Mouse (Mus musculus): ENCODE measurements around the gene Tmem230. TPM values are rescaled to one million over a fixed set of nuclear protein-coding genes. Genes with fewer than 3 reads are reported as not detected.
A peak's percentile ranks its signal among the peaks of the same experiment; 100 is the strongest.

Tmem230 gene
- total RNA-seq, 2 experiments from 2014 or later, result 36.5 to 43.7 TPM

GRCm38 (mm10) chr2:132235291-132235690 lies 12.3 kb downstream of the Tmem230 start:
- no peak for DNase-seq (ENCODE audit: low spot score in 2 of 2)

DNA sequence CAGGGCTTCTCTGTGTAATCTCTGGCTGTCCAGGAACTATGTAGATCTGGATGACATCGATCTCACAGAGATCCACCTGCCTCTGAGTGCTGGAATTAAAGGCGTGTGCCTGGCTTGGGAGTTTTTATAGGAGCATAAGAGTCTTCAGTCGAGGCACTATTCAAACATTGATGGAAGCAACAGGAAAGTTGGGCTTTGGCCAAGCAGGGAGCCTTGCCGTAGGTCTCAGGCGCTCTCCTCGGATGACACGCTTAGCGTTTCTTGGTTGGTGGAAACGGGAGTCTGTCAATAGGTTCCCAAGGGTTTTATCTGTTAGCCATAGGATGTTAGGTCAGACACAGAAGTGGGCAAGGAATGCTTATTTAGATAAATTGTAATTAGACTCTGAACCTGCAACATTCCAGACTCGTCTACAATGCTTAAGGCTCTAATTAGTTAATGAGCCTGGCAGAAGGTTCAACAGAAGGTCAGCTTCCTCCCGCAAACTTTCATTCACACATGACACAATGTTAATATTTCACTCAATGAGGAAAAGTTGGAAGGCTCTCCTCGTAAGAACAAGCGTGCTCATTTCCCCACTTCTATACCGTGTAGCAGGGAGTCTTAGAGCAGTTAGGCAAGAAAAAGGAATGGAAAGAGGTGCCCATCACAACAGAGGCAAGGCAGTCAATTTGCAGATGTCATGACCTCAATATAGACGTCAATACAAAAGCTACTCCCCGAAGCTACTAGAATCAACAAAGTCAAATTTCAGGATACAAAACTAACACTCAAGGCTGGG lies 13.4 kb downstream of the Tmem230 start:
- no peak for DNase-seq (ENCODE audit: low spot score in 2 of 2)

DNA sequence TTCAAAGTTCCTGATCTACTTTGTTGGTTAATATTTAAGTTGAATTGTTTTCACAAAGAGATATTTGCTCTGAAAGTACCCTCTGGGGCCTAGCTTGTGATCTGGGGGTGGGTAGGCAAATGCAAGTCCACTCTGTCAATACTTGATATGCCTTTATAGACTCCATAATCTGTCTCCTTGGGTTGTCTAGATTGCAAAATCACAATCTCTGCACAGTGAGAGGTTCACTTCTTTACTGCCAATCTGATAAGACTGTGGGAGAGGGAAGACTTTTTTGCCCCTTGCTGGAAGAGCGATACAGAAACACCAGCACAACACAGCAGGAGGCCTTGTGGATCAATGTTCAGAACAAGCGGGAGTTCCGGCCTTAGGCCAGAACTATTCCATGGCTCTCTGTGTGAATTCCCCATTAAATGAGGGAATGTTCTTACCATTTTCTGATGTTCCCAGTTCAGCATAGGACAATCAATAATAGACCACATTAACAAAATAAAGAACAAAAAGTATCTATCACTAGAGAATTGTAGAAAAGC lies 15.1 kb downstream of the Tmem230 start:
- no peak for DNase-seq (ENCODE audit: low spot score in 2 of 2)

DNA sequence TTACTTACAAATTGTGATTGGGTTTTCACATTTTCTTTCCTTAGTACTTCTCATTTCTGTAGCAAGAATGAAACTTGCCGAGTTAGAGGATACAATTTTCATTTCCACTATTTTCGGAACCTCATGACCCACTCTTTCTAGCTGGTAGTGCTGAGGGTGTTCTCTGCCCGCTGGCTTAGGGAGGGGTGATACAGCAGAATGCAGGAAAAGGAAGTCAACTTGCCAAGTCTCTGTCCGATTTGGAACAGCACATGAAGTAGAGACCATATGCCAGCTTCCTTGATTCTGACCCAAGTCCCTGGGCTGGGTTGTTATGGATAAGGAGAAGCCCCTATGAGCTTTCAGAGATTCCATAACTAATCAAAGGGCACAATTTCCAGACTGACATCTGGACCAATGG lies 23.2 kb downstream of the Tmem230 start:
- DNase-seq (ENCODE audit: low spot score in 2 of 2), result no peak

DNA sequence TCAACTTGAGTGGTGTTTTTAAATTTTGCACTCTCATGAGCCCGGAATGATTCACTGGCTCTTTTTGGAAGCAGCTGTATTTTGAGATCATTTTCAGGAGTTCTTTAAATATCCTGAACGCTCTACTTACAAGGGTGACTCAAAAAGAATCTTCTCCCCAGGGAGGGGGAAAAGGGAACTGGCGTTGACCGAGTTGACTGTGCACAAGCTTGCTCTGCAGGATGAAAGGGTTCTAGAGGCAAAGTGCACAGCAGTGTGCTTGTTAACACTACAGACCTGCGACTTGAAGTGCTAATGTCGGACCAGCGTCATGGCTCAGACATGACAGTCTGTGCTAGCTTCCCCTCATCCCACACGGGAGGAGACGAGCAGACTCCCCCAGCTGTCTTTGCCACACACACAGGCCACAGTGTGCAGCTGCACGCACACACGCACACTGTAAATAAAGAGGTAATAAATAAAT lies 26.0 kb downstream of the Tmem230 start:
- peak in 1 of 2 experiments; percentile 11 for DNase-seq (ENCODE audit: low spot score in 2 of 2)

DNA sequence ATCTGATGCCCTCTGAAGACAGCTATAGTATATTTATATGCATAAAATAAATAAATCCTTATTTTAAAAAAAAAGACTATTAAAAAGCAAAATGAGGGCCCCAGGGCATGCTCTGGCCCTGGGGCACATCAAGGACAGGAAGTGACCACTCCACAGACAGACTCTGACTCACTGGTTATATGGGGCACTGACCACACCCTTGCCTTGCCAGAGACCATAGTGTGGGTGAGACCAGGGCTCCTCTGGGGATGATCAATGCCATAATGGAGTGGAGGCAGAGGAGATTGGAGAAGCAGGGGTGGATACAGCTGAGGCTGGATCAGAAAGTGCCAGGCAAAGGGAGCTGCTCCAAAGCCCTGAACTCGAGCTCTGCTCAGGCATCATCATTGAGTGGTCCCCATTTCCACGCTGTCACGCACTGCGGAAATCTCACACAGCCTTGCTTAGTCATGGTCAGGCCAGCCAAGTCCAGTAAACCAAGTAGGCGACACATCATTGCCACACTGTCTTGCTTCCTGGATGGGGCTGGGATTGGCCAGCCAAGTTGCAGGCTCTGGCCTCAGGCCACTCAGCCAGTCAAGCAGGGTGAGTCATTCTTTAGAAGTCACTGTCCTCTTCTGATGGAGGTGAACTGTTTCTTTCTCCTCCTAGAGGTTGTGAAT lies 35.5 kb downstream of the Tmem230 start:
- peak; percentile 38 to 62 for DNase-seq (ENCODE audit: low spot score in 2 of 2)

DNA sequence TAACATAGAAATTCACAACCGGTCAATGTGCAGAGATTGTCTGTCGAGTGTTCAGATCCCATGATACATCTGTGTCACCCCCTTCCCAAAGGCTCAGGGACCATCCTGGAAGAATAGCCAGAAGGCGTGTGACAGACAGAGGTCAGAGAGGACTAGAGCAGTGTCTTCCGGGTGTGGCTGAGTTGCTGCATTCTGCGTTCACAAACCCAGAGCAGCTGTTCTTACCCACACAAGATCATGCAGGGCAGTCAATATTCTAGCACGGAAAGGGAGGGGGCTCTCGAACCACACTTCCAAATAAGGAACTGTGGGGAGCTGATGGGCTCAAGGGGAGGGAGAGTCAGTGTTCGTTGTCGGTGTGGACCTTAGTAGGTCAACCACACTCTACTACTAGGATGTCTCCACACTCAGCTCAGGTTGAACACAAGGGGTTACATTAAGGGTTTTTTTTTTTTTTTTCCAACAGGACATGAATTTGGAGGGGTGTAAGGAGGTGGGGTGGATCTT lies 36.7 kb downstream of the Tmem230 start:
- no peak for DNase-seq (ENCODE audit: low spot score in 2 of 2)

DNA sequence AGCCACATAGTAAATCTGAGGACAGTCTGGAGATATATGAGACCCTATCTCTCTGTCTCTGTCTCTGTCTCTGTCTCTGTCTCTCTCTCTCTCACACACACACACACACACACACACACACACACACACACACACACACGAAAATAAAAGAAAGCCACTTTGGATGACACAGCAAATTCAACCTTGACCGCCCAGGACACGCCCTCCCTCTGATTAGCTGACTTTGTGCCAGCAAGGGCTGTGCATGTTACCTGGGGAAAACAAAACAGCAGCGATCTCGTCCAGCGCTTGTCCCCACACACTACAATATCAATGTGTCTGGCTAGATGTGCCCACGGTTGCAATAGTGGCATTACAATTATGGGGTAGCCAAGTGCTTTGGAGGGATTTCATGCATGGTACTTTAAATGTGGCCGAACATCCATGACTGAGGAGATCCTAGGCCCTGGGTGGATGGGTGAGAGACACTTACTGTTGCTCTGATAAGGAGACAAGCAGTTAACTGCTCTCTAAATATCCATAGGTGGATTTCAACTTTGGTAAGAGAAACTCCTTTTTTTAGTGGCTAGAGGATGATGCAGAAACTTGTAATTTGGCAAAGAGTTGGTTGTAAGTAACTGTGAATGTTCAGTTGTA lies 39.2 kb downstream of the Tmem230 start:
- DNase-seq (ENCODE audit: low spot score in 2 of 2), result peak in 1 of 2 experiments; percentile 55

GRCm38 (mm10) chr2:132206316-132206881 lies 41.2 kb downstream of the Tmem230 start:
- DNase-seq (ENCODE audit: low spot score in 2 of 2), result peak in 1 of 2 experiments; percentile 20

DNA sequence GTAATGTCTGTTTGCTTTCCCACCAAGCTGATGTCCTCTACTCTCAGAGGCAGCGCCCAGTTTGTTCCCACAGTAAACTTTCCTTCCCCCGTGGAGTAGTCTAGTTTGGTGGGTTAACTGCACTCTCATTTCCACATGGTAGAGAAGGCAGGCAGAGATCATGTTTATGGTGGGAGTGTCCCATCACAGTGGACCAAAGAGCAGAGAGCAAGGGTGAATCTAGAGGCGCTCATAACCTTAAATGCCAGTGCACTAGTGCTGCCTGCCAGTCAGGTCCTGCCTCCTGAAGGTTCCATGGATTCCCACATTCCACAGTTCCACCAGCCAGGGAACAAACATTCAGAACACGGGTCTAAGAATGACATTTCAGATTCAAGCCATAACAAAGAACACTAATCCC lies 42.1 kb downstream of the Tmem230 start:
- no peak for DNase-seq (ENCODE audit: low spot score in 2 of 2)

- no peak for DNase-seq (ENCODE audit: low spot score in 2 of 2)
Observed at GRCm38 (mm10) chr2:132203773-132204172, 43.8 kb downstream of the Tmem230 start.

DNA sequence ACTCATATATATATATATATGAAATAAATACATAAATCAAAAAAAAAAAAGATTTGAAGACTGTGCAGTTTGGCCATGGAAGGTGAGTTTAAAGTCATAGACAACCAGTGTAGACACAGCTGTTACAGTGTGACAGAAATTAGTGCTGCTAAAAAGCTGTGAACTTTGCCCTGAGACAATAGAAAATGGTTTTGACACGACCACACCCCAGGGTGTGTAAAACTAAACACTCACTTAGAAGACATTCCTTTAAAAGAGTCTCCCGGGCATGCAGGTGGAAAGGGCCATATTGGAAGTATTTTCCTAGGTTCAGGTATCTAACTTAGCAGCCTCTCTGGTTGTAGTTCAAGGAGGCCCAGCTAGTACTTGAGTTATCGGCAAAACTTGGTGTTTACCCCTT lies 44.4 kb downstream of the Tmem230 start:
- DNase-seq (ENCODE audit: low spot score in 2 of 2), result no peak

- DNase-seq (ENCODE audit: low spot score in 2 of 2), result no peak
Observed at GRCm38 (mm10) chr2:132198017-132198933, 49.3 kb downstream of the Tmem230 start.

- DNase-seq (ENCODE audit: low spot score in 2 of 2), result no peak
Observed at GRCm38 (mm10) chr2:132195602-132196001, 52.0 kb downstream of the Tmem230 start.

DNA sequence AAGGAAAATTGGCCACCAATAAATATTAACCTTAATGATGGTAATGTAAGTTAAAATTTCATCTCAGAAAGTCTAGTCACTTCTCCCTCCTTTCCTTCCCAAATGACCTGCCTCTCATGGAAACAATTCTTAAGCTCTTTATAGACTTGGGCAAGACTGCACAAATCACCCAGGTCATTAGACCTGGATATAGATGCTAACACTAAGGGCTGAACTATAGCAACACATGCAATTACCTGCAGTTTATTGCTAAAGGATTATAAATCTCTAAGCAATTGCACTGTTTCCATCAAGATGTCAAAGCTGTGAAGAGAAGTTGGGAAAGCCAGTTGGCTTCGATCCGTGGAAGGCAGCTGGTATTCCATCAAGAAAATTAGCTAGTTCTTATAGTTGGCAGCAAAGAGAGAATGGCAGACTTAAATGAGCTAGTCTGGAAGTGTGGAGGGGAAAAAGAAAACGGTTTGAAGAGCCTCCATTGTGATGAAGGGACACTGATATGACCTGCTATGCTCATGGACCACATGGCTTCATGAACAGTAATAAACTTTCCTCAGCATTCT lies 56.9 kb downstream of the Tmem230 start:
- no peak for DNase-seq (ENCODE audit: low spot score in 2 of 2)

Other genes starting within 250 kb of the Tmem230 start
- gene Rassf2, start 217.5 kb downstream of the Tmem230 start, total RNA-seq (2021), result 10 to 100 TPM; 11.1 to 19.0 TPM
- gene Slc23a2, start 102.7 kb downstream of the Tmem230 start, total RNA-seq (2021), result 100 to 1,000 TPM; 239 to 346 TPM
- 100 to 1,000 TPM in 1 of 2 experiments, 10 to 100 TPM in 1; 80.2 to 104 TPM for gene Pcna, start 5.5 kb upstream of the Tmem230 start, total RNA-seq (2021)
- gene Cds2, start 15.3 kb upstream of the Tmem230 start, total RNA-seq (2021), result 10 to 100 TPM; 74.6 to 75.3 TPM
- not detected for gene Prokr2, start 137.6 kb upstream of the Tmem230 start, total RNA-seq (2021)